17 mouse cellular contexts compared by ENCODE assay signal in the genomic region with DNA sequence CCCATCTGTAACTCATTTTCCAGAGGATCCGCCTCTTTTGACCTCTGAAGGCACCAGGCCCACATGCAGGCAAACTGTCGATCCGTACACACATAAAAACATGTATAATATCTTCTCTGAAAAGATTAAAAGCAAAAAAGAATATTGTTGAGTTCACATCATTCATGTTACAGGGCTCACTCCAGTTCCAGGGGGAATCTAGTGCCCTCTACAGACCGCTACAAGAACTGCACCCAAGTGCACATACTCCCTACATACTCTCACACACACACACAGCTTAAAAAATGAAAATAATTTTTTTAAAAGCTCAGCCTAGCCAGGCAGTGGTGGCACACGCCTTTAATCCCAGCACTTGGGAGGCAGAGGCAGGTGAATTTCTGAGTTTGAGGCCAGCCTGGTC. TPM values are rescaled to one million over a fixed set of nuclear protein-coding genes. Genes with fewer than 3 reads are reported as not detected.
DNase-seq lines count a peak whose midpoint lies in the region; ATAC-seq and TF ChIP-seq lines count a peak whose summit lies in the region.
"Had no signal": no experiment of that assay in that cellular context is flagged by ENCODE, and none has a peak within 500 bp of the region (broad histone marks: within the 10 kb centered on the region; RNA-seq: fewer than 3 reads in every experiment).

No protein-coding gene starts in this region.

- no peaks in the 10 kb centered on the region for H3K9me3 ChIP-seq in heart, embryonic 14.5 days (ENCODE audit: control insufficient read depth, low read length)
- no peaks in the 10 kb centered on the region for H3K9me3 ChIP-seq in lung, embryonic 14.5 days (ENCODE audit: low read depth, low read length)
- H3K9me3 ChIP-seq in ES-Bruce4 (replicated peaks; ENCODE audit: control insufficient read depth, insufficient read depth, low read length, poor library complexity, severe bottlenecking) = no peaks in the 10 kb centered on the region
- H3K9me3 ChIP-seq: neural tube, embryonic 15.5 days had no signal

- no peak overlapping the region for H3K4me3 ChIP-seq in heart, embryonic 14.5 days (ENCODE audit: control insufficient read depth in 1 of 2, insufficient read depth in 1 of 2, low read depth in 1 of 2, low read length in 2 of 2)
- no peak overlapping the region for H3K4me3 ChIP-seq in lung, embryonic 14.5 days (ENCODE audit: low read depth, low read length)
- no peak overlapping the region for H3K4me3 ChIP-seq in ES-Bruce4 (ENCODE audit: low read depth, low read length)
- H3K4me3 ChIP-seq: erythroblast, embryonic 14.5 days; neural tube, embryonic 15.5 days had no signal

- peak; percentile 44 for TF ChIP-seq CTCF in lung, embryonic 14.5 days (IDR thresholded peaks at IDR 0.05; ENCODE audit: low read depth)
- peak; percentile 24 for TF ChIP-seq CTCF in ES-Bruce4 (IDR thresholded peaks at IDR 0.05; ENCODE audit: low read depth, low read length)
- TF ChIP-seq CTCF in brain, embryonic 14.5 days (IDR thresholded peaks at IDR 0.05; ENCODE audit: borderline replicate concordance, extremely low read depth, insufficient read depth, insufficient read length) = peak; percentile 21; the same call in 1 of the 2 replicates

- peaks cover 12 to 35% of the 10 kb centered on the region in 2 experiments for H3K4me1 ChIP-seq in heart, embryonic 14.5 days (ENCODE audit: control insufficient read depth in 2 of 2, insufficient read depth in 2 of 2, low read length in 2 of 2)
- H3K4me1 ChIP-seq in lung, embryonic 14.5 days (ENCODE audit: insufficient read depth) = peaks cover 7% of the 10 kb centered on the region
- H3K4me1 ChIP-seq in ES-Bruce4 (ENCODE audit: control insufficient read depth, insufficient read depth, low read length) = peaks cover under 1% of the 10 kb centered on the region

- no peak for ATAC-seq in heart, embryonic 14.5 days (ENCODE audit: insufficient number of reproducible peaks, insufficient read depth, low FRiP score, low read depth)
- ATAC-seq in lung, embryonic 14.5 days (ENCODE audit: insufficient read depth) = no peak
- ATAC-seq: midbrain, embryonic 16.5 days; Patski had no signal

- peak overlapping the region; percentile 84 to 87; a peak in 3 of 4 replicates for H3K27ac ChIP-seq in heart, embryonic 14.5 days (replicated peaks in 1 of 2; ENCODE audit: control insufficient read depth in 1 of 2, insufficient read depth in 1 of 2, low read depth in 2 of 2, low read length in 2 of 2)
- H3K27ac ChIP-seq in lung, embryonic 14.5 days (ENCODE audit: low read depth) = no peak overlapping the region
- no peak overlapping the region for H3K27ac ChIP-seq in ES-Bruce4 (ENCODE audit: insufficient read depth, low read length)
- H3K27ac ChIP-seq: neural tube, embryonic 15.5 days had no signal

- no peak for TF ChIP-seq POLR2A in ES-Bruce4 (IDR thresholded peaks at IDR 0.05; ENCODE audit: insufficient read depth, low read length)
- no peak for TF ChIP-seq POLR2A in brain, embryonic 14.5 days (IDR thresholded peaks at IDR 0.05; ENCODE audit: borderline replicate concordance, extremely low read depth, insufficient read depth, insufficient read length, poor library complexity, severe bottlenecking)

- no peak for TF ChIP-seq EP300 in ES-Bruce4 (IDR thresholded peaks at IDR 0.05; ENCODE audit: insufficient read depth, low read depth, low read length)

- H3K36me3 ChIP-seq in heart, embryonic 14.5 days (ENCODE audit: control insufficient read depth, insufficient read depth, low read length) = no peaks in the 10 kb centered on the region
- H3K36me3 ChIP-seq in lung, embryonic 14.5 days (ENCODE audit: insufficient read depth) = no peaks in the 10 kb centered on the region
- no peaks in the 10 kb centered on the region for H3K36me3 ChIP-seq in ES-Bruce4 (ENCODE audit: control insufficient read depth, insufficient read depth, low read length, poor library complexity, severe bottlenecking)
- H3K36me3 ChIP-seq: neural tube, embryonic 15.5 days had no signal

- WGBS in heart, embryonic 14.5 days = 78% methylated on average over 5 of the region's 5 CpGs
- 71% methylated on average over 5 of the region's 5 CpGs for WGBS in lung, embryonic 14.5 days

- H3K9ac ChIP-seq in heart, embryonic 14.5 days (ENCODE audit: low read length) = no peak overlapping the region
- no peak overlapping the region for H3K9ac ChIP-seq in lung, embryonic 14.5 days
- no peak overlapping the region for H3K9ac ChIP-seq in ES-Bruce4 (ENCODE audit: low read depth, poor library complexity, severe bottlenecking)
- H3K9ac ChIP-seq: neural tube, embryonic 15.5 days had no signal

- peaks cover 8% of the 10 kb centered on the region for H3K27me3 ChIP-seq in heart, embryonic 14.5 days (ENCODE audit: control insufficient read depth, insufficient read depth, low read length)
- H3K27me3 ChIP-seq in lung, embryonic 14.5 days (ENCODE audit: insufficient read depth, low read length) = peaks cover 15% of the 10 kb centered on the region
- H3K27me3 ChIP-seq in ES-Bruce4 (ENCODE audit: control insufficient read depth, insufficient read depth, low read length, poor library complexity, severe bottlenecking) = no peaks in the 10 kb centered on the region

- H3K4me2 ChIP-seq in heart, embryonic 14.5 days (ENCODE audit: low read length) = no peak overlapping the region
- H3K4me2 ChIP-seq in lung, embryonic 14.5 days = no peak overlapping the region
- H3K4me2 ChIP-seq: neural tube, embryonic 15.5 days had no signal

- no peak for DNase-seq in heart, adult 8-10 months (ENCODE audit: low spot score)
- no peak for DNase-seq in lung, embryonic 14.5 days
- no peak for DNase-seq in lung, adult 18-20 months
- no peak for DNase-seq in brain, embryonic 14.5 days (ENCODE audit: low read depth)
- no peak for DNase-seq in frontal cortex, postnatal 14 days (ENCODE audit: low spot score in 2 of 2)
- DNase-seq in right cerebral cortex, postnatal 10 days (ENCODE audit: low spot score in 2 of 2) = no peak
- DNase-seq: adrenal gland, postnatal 14 days; kidney, adult 9 months; left cerebral cortex, postnatal 4 days; lung, postnatal 10 days; right cerebral cortex, postnatal 25 days had no signal

RNA-seq across cellular contexts. Expression of a gene that starts 2.3 kb away (rescaled TPM):
- 0.85 and 1.2 TPM in 2 replicates for polyA plus RNA-seq in heart, embryonic 14.5 days (2014; fragmentation: Nextera tagmentation; extraction: Ambion mirVana)
- 1 to 10 TPM; 1.5 to 2.3 (median 2.0) TPM for total RNA-seq in heart, adult 8-10 months (2022)
- 0.84 and 1.1 TPM in 2 replicates for polyA plus RNA-seq in lung, embryonic 14.5 days (2014; fragmentation: Nextera tagmentation; extraction: Ambion mirVana)
- 7.0 and 7.1 TPM in 2 replicates for polyA plus RNA-seq in ES-Bruce4 (2011; ENCODE audit: insufficient read depth, insufficient read length, low read depth, missing spikeins)
- polyA plus RNA-seq in brain, embryonic 14.5 days (2012; rRNA removed) = 1.6 and 1.7 TPM in 2 replicates
- polyA plus RNA-seq: erythroblast, embryonic 14.5 days; Patski had no signal

RNA-seq across cellular contexts. Expression of a gene that starts 3.5 kb away (rescaled TPM):
- polyA plus RNA-seq in heart, embryonic 14.5 days (2014; fragmentation: Nextera tagmentation; extraction: Ambion mirVana) = 105 and 114 TPM in 2 replicates
- 10 to 100 TPM; 66.2 to 78.1 (median 70.0) TPM for total RNA-seq in heart, adult 8-10 months (2022)
- 121 and 123 TPM in 2 replicates for polyA plus RNA-seq in lung, embryonic 14.5 days (2014; fragmentation: Nextera tagmentation; extraction: Ambion mirVana)
- polyA plus RNA-seq in ES-Bruce4 (2011; ENCODE audit: insufficient read depth, insufficient read length, low read depth, missing spikeins) = 50.9 and 55.2 TPM in 2 replicates
- polyA plus RNA-seq in brain, embryonic 14.5 days (2012; rRNA removed) = 67.2 and 84.0 TPM in 2 replicates

RNA-seq across cellular contexts. Expression of a gene that starts 13.6 kb away (rescaled TPM):
- polyA plus RNA-seq in heart, embryonic 14.5 days (2014; fragmentation: Nextera tagmentation; extraction: Ambion mirVana) = 5.9 and 7.7 TPM in 2 replicates
- 1 to 10 TPM; 1.7 to 3.9 (median 2.6) TPM for total RNA-seq in heart, adult 8-10 months (2022)
- 4.6 and 4.7 TPM in 2 replicates for polyA plus RNA-seq in lung, embryonic 14.5 days (2014; fragmentation: Nextera tagmentation; extraction: Ambion mirVana)
- polyA plus RNA-seq in ES-Bruce4 (2011; ENCODE audit: insufficient read depth, insufficient read length, low read depth, missing spikeins) = 33.6 and 34.1 TPM in 2 replicates
- 0.19 and 0.40 TPM in 2 replicates for polyA plus RNA-seq in brain, embryonic 14.5 days (2012; rRNA removed)
- polyA plus RNA-seq: erythroblast, embryonic 14.5 days had no signal

RNA-seq across cellular contexts. Expression of a gene that starts 20.8 kb away (rescaled TPM):
- 0.44 and 0.66 TPM in 2 replicates for polyA plus RNA-seq in heart, embryonic 14.5 days (2014; fragmentation: Nextera tagmentation; extraction: Ambion mirVana)
- under 1 TPM in 3 of 4 experiments, not detected in 1; 0.24 to 0.34 (median 0.25) TPM for total RNA-seq in heart, adult 8-10 months (2022)
- polyA plus RNA-seq in lung, embryonic 14.5 days (2014; fragmentation: Nextera tagmentation; extraction: Ambion mirVana) = 0.57 and 0.87 TPM in 2 replicates
- 27.3 and 31.3 TPM in 2 replicates for polyA plus RNA-seq in ES-Bruce4 (2011; ENCODE audit: insufficient read depth, insufficient read length, low read depth, missing spikeins)
- 8.8 and 9.1 TPM in 2 replicates for polyA plus RNA-seq in brain, embryonic 14.5 days (2012; rRNA removed)
- polyA plus RNA-seq: erythroblast, embryonic 14.5 days; Patski had no signal

RNA-seq across cellular contexts. Expression of a gene that starts 47.1 kb away (rescaled TPM):
- polyA plus RNA-seq in heart, embryonic 14.5 days (2014; fragmentation: Nextera tagmentation; extraction: Ambion mirVana) = 93.5 and 98.5 TPM in 2 replicates
- total RNA-seq in heart, adult 8-10 months (2022) = 10 to 100 TPM; 47.3 to 54.5 (median 53.2) TPM
- polyA plus RNA-seq in lung, embryonic 14.5 days (2014; fragmentation: Nextera tagmentation; extraction: Ambion mirVana) = 243 and 265 TPM in 2 replicates
- 264 and 288 TPM in 2 replicates for polyA plus RNA-seq in ES-Bruce4 (2011; ENCODE audit: insufficient read depth, insufficient read length, low read depth, missing spikeins)
- 43.0 and 43.8 TPM in 2 replicates for polyA plus RNA-seq in brain, embryonic 14.5 days (2012; rRNA removed)

Comparison
In these comparisons a context has a peak if more than half of its experiments do, and no peak if none do; other contexts are left out.
1. H3K27ac ChIP-seq: peak in heart, embryonic 14.5 days (2 of 2); none in lung, embryonic 14.5 days (single experiment) and ES-Bruce4 (single experiment).
2. Peak in every context shown above with its lines, with median percentiles within 50 percentile points of each other: CTCF ChIP-seq.